In the genomic region with DNA sequence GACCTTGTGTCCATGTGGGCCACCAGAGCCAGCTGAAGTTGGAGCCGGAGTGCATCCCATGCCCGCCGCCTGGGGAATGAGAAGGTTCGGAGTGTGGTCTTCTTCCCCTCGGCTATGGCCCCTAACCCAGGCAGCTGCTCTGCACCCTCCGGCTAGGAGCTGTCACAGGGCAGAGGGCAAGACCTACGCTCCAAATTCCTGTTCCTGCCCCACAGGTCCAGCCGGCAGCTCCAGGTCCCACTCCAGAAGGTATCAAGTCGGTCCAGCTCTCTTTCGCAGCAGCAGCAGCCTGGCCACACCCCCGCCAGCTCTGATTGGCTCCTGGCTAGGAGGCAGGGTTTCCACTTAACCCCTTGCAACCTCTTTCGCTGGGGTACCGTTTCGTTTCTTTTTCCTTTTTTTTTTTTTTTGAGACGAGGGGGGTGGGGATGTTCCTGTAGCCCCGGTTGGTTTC, we compare ENCODE assay signal across 8 mouse cellular contexts. TPM values are rescaled to one million over a fixed set of nuclear protein-coding genes. Genes with fewer than 3 reads are reported as not detected.
DNase-seq lines count a peak whose midpoint lies in the region; ATAC-seq and TF ChIP-seq lines count a peak whose summit lies in the region.

No protein-coding gene starts in this region.

- no peak overlapping the region for H3K27ac ChIP-seq in ES-E14 (ENCODE audit: insufficient read depth, low read depth, low read length, poor library complexity, severe bottlenecking)
- H3K27ac ChIP-seq in forebrain, embryonic 16.5 days (ENCODE audit: low read length): no peak overlapping the region
- H3K27ac ChIP-seq in layer of hippocampus, adult 2 months: peak overlapping the region; percentile 95
- no peak overlapping the region for H3K27ac ChIP-seq in lung, embryonic 14.5 days (ENCODE audit: low read depth)
- H3K27ac ChIP-seq in olfactory bulb, adult 2 months (ENCODE audit: insufficient read depth, low read depth, low read length): no peak overlapping the region

- in situ Hi-C loops in ES-E14 (cut with MboI; ENCODE audit: low sequenced_read_pairs in 2 of 2, unreplicated experiment in 2 of 2): no loop called here

- peaks cover 31% of the 10 kb centered on the region for H3K27me3 ChIP-seq in forebrain, embryonic 16.5 days (replicated peaks; ENCODE audit: control insufficient read depth, insufficient read depth, low read length)
- peaks cover 27% of the 10 kb centered on the region for H3K27me3 ChIP-seq in lung, embryonic 14.5 days (ENCODE audit: insufficient read depth, low read length)

- ATAC-seq in forebrain, embryonic 16.5 days: peak; percentile 88
- ATAC-seq in lung, embryonic 14.5 days (ENCODE audit: insufficient read depth): peak; percentile 76

- no peaks in the 10 kb centered on the region for H3K36me3 ChIP-seq in ES-E14 (ENCODE audit: control insufficient read depth, insufficient read depth, low read length, poor library complexity, severe bottlenecking)
- H3K36me3 ChIP-seq in forebrain, embryonic 16.5 days (ENCODE audit: control insufficient read depth, insufficient read depth): no peaks in the 10 kb centered on the region
- no peaks in the 10 kb centered on the region for H3K36me3 ChIP-seq in lung, embryonic 14.5 days (ENCODE audit: insufficient read depth)

- intact Hi-C loops in heart, postnatal 25 days (cut with DNase I): no loop called here

- no peak for TF ChIP-seq CTCF in layer of hippocampus, adult 2 months (conservative IDR thresholded peaks at IDR 0.05)
- TF ChIP-seq CTCF in lung, embryonic 14.5 days (IDR thresholded peaks at IDR 0.05; ENCODE audit: low read depth): no peak
- 0 out of 2 replicates have a peak, but pooled peaks have one; percentile 22 for TF ChIP-seq CTCF in olfactory bulb, adult 2 months (IDR thresholded peaks at IDR 0.05; ENCODE audit: insufficient read depth, low read depth, low read length)

- DNase-seq in ES-E14 (ENCODE audit: low read depth, low spot score): no peak
- DNase-seq in cerebellum, adult 11-12 months: peak; percentile 87
- DNase-seq in heart, postnatal 25 days (ENCODE audit: low spot score): peak; percentile 56
- peak; percentile 87 to 92 for DNase-seq in layer of hippocampus, adult 2 months (ENCODE audit: low spot score in 2 of 2)
- peak; percentile 85 for DNase-seq in lung, embryonic 14.5 days
- peak; percentile 79 for DNase-seq in thymus, postnatal 14 days

- no peaks in the 10 kb centered on the region for H3K9me3 ChIP-seq in ES-E14 (ENCODE audit: control insufficient read depth, insufficient read depth, low read depth, low read length)
- H3K9me3 ChIP-seq in forebrain, embryonic 16.5 days (ENCODE audit: control insufficient read depth, low read length): no peaks in the 10 kb centered on the region
- H3K9me3 ChIP-seq in lung, embryonic 14.5 days (ENCODE audit: low read depth, low read length): no peaks in the 10 kb centered on the region

- peak overlapping the region; percentile 48; the same call in 1 of the 2 replicates for H3K9ac ChIP-seq in ES-E14 (ENCODE audit: insufficient read depth, low read depth, low read length, poor library complexity, severe bottlenecking)
- H3K9ac ChIP-seq in forebrain, embryonic 16.5 days (replicated peaks; ENCODE audit: low read depth, low read length): peak overlapping the region; percentile 56
- peak overlapping the region; percentile 42; the same call in 1 of the 2 replicates for H3K9ac ChIP-seq in lung, embryonic 14.5 days

- H3K4me3 ChIP-seq in ES-E14 (ENCODE audit: insufficient read depth in 1 of 2, low read depth in 1 of 2, low read length in 2 of 2, poor library complexity in 1 of 2, severe bottlenecking in 1 of 2): peak overlapping the region; percentile 74 to 83
- H3K4me3 ChIP-seq in forebrain, embryonic 16.5 days (replicated peaks; ENCODE audit: low read length): peak overlapping the region; percentile 59
- peak overlapping the region; percentile 89 for H3K4me3 ChIP-seq in layer of hippocampus, adult 2 months
- H3K4me3 ChIP-seq in lung, embryonic 14.5 days (ENCODE audit: low read depth, low read length): peak overlapping the region; percentile 48
- H3K4me3 ChIP-seq in olfactory bulb, adult 2 months (ENCODE audit: insufficient read depth, low read depth, low read length): peak overlapping the region; percentile 71

- peak; percentile 39 for TF ChIP-seq POLR2A in olfactory bulb, adult 2 months (IDR thresholded peaks at IDR 0.05; ENCODE audit: insufficient read depth, low read depth, low read length)

- peak overlapping the region; percentile 98 for H3K4me2 ChIP-seq in forebrain, embryonic 16.5 days (ENCODE audit: low read length)
- peak overlapping the region; percentile 95 for H3K4me2 ChIP-seq in lung, embryonic 14.5 days

- peaks cover 2 to 19% of the 10 kb centered on the region in 2 experiments; a peak in 2 of 4 replicates for H3K4me1 ChIP-seq in ES-E14 (ENCODE audit: control insufficient read depth in 2 of 2, insufficient read depth in 2 of 2, low read length in 2 of 2, poor library complexity in 1 of 2)
- H3K4me1 ChIP-seq in forebrain, embryonic 16.5 days (replicated peaks; ENCODE audit: control insufficient read depth, insufficient read depth, low read length): peaks cover 18% of the 10 kb centered on the region
- peaks cover 4% of the 10 kb centered on the region; the same call in 1 of the 2 replicates for H3K4me1 ChIP-seq in lung, embryonic 14.5 days (ENCODE audit: insufficient read depth)
- peaks cover 24% of the 10 kb centered on the region for H3K4me1 ChIP-seq in olfactory bulb, adult 2 months (ENCODE audit: control insufficient read depth, insufficient read depth, low read length)

- WGBS in forebrain, embryonic 16.5 days: under 1% methylated on average over 16 of the region's 16 CpGs
- under 1% methylated on average over 16 of the region's 16 CpGs for WGBS in lung, embryonic 14.5 days
- under 1% methylated on average over 16 of the region's 16 CpGs for WGBS in olfactory bulb, adult 2 months

TF ChIP-seq in ES-E14, 5 proteins besides CTCF, POLR2A, EP300 and RAD21:
- TF ChIP-seq ZC3H11A (IDR thresholded peaks at IDR 0.05; ENCODE audit: borderline replicate concordance, low read depth, low read length) (no peak), ZNF384 (IDR thresholded peaks at IDR 0.05; ENCODE audit: low read depth, low read length) (peak; percentile 91)

RNA-seq across cellular contexts. Expression of a gene that starts 11.3 kb away (rescaled TPM):
- total RNA-seq in ES-E14 (2012; rRNA removed): 4.2 and 7.3 TPM in 2 replicates
- 0.45 and 0.56 TPM in 2 replicates for polyA plus RNA-seq in forebrain, embryonic 16.5 days (2015; fragmentation: Nextera tagmentation; extraction: Ambion mirVana)
- total RNA-seq in heart, postnatal 25 days (2021): 10 to 100 TPM; 18.0 to 19.4 TPM
- 10 to 100 TPM; 44.7 to 46.5 TPM for total RNA-seq in layer of hippocampus, adult 2 months (2021)
- polyA plus RNA-seq in lung, embryonic 14.5 days (2014; fragmentation: Nextera tagmentation; extraction: Ambion mirVana): 2.9 and 3.7 TPM in 2 replicates
- polyA plus RNA-seq in olfactory bulb, adult 2 months (2012; ENCODE audit: insufficient read depth, insufficient read length, low replicate concordance, missing spikeins): not detected in 2 replicates

RNA-seq across cellular contexts. Expression of a gene that starts 23.8 kb away (rescaled TPM):
- 15.8 and 18.4 TPM in 2 replicates for total RNA-seq in ES-E14 (2012; rRNA removed)
- 8.1 and 9.3 TPM in 2 replicates for polyA plus RNA-seq in forebrain, embryonic 16.5 days (2015; fragmentation: Nextera tagmentation; extraction: Ambion mirVana)
- 1 to 10 TPM; 7.6 to 9.2 TPM for total RNA-seq in heart, postnatal 25 days (2021)
- total RNA-seq in layer of hippocampus, adult 2 months (2021): 1 to 10 TPM; 6.6 to 9.0 TPM
- polyA plus RNA-seq in lung, embryonic 14.5 days (2014; fragmentation: Nextera tagmentation; extraction: Ambion mirVana): 10.5 and 12.2 TPM in 2 replicates
- not detected in 2 replicates for polyA plus RNA-seq in olfactory bulb, adult 2 months (2012; ENCODE audit: insufficient read depth, insufficient read length, low replicate concordance, missing spikeins)

RNA-seq across cellular contexts. Expression of a gene that starts 29.3 kb away (rescaled TPM):
- 23.5 and 24.3 TPM in 2 replicates for total RNA-seq in ES-E14 (2012; rRNA removed)
- polyA plus RNA-seq in forebrain, embryonic 16.5 days (2015; fragmentation: Nextera tagmentation; extraction: Ambion mirVana): 0.15 and 0.17 TPM in 2 replicates
- total RNA-seq in heart, postnatal 25 days (2021): under 1 TPM; 0.31 to 0.36 TPM
- total RNA-seq in layer of hippocampus, adult 2 months (2021): not detected
- 0.05 TPM in 1 of 2 replicates, not detected in the other for polyA plus RNA-seq in lung, embryonic 14.5 days (2014; fragmentation: Nextera tagmentation; extraction: Ambion mirVana)
- not detected in 2 replicates for polyA plus RNA-seq in olfactory bulb, adult 2 months (2012; ENCODE audit: insufficient read depth, insufficient read length, low replicate concordance, missing spikeins)

RNA-seq across cellular contexts. Expression of a gene that starts 57.4 kb away (rescaled TPM):
- 3.5 and 4.3 TPM in 2 replicates for total RNA-seq in ES-E14 (2012; rRNA removed)
- 0.15 and 0.26 TPM in 2 replicates for polyA plus RNA-seq in forebrain, embryonic 16.5 days (2015; fragmentation: Nextera tagmentation; extraction: Ambion mirVana)
- total RNA-seq in heart, postnatal 25 days (2021): 100 to 1,000 TPM; 215 to 229 TPM
- total RNA-seq in layer of hippocampus, adult 2 months (2021): not detected
- polyA plus RNA-seq in lung, embryonic 14.5 days (2014; fragmentation: Nextera tagmentation; extraction: Ambion mirVana): 0.28 TPM in 1 of 2 replicates, not detected in the other
- polyA plus RNA-seq in olfactory bulb, adult 2 months (2012; ENCODE audit: insufficient read depth, insufficient read length, low replicate concordance, missing spikeins): not detected in 2 replicates

Comparison
In these comparisons a context has a peak if more than half of its experiments do, and no peak if none do; other contexts are left out.
1. RNA of a gene that starts 29.3 kb away (total RNA-seq): 23.5 to 24.3 TPM in ES-E14; 0.31 to 0.36 TPM in heart, postnatal 25 days and not detected in layer of hippocampus, adult 2 months; every median in the first group is over 10 times any median in the second.
2. Peak in every context shown above with its lines, with median percentiles within 50 percentile points of each other: H3K4me3 ChIP-seq and H3K9ac ChIP-seq.